Mouse (Mus musculus) megakaryocyte, embryonic 14.5 days (primary cell): ENCODE results near the gene Tm4sf5. TPM values are rescaled to one million over a fixed set of nuclear protein-coding genes. Genes with fewer than 3 reads are reported as not detected.

Experiments used
- H3K27me3 ChIP-seq: replicated peaks from 2 replicates; pipeline ENCODE3; 2012; ENCODE audit warnings: inconsistent platforms
- H3K36me3 ChIP-seq: replicated peaks from 2 replicates; pipeline ENCODE3; 2012; ENCODE audit warnings: low read length, inconsistent platforms, mixed read lengths
- H3K4me1 ChIP-seq: 2 replicates; pipeline ENCODE4 v1.6.1; 2012; ENCODE audit warnings: inconsistent platforms
- H3K4me3 ChIP-seq: replicated peaks from 2 replicates; pipeline ENCODE3; 2012; ENCODE audit warnings: moderate library complexity, mild to moderate bottlenecking, inconsistent platforms
- H3K9me3 ChIP-seq: 2 replicates; pipeline ENCODE4 v1.6.1; 2012; ENCODE audit warnings: inconsistent platforms
- FLI1 ChIP-seq: IDR thresholded peaks from 2 replicates; pipeline ENCODE4 v1.6.1; 2012; ENCODE audit warnings: low read length, inconsistent platforms, mixed read lengths
- GATA1 ChIP-seq: IDR thresholded peaks from 3 replicates; pipeline ENCODE4 v1.6.1; 2012; ENCODE audit warnings: mixed read lengths, low read length, inconsistent platforms, borderline replicate concordance
- polyA plus RNA-seq: library from polyadenylated mRNA; stranded (reverse); fragments of >175 nt; gene quantifications from 2 replicates; pipeline ENCODE4 v1.2.3, GENCODE M21; 2012; ENCODE audit warnings: low replicate concordance; ENCODE audit not compliant: insufficient read depth

Tm4sf5 gene
- polyA plus RNA-seq, 1 experiment: 0.55 TPM

- H3K9me3 ChIP-seq: no peaks in the 10 kb centered on the region
- H3K4me3 ChIP-seq: no peak overlapping the region
- TF ChIP-seq FLI1 (no peak), GATA1 (no peak)
- peaks cover 27% of the 10 kb centered on the region for H3K27me3 ChIP-seq
- peaks cover 29% of the 10 kb centered on the region for H3K4me1 ChIP-seq
- H3K36me3 ChIP-seq: no peaks in the 10 kb centered on the region
Observed at GRCm38 (mm10) chr11:70474872-70475534, 30.0 kb upstream of the Tm4sf5 start.

- H3K36me3 ChIP-seq: no peaks in the 10 kb centered on the region
- peaks cover 7% of the 10 kb centered on the region for H3K27me3 ChIP-seq
- TF ChIP-seq FLI1 (no peak), GATA1 (no peak)
- H3K4me3 ChIP-seq: no peak overlapping the region
- H3K4me1 ChIP-seq: peaks cover 43% of the 10 kb centered on the region
- no peaks in the 10 kb centered on the region for H3K9me3 ChIP-seq
Observed at GRCm38 (mm10) chr11:70485498-70485897, 19.5 kb upstream of the Tm4sf5 start.

GRCm38 (mm10) chr11:70487816-70488215, 17.2 kb upstream of the Tm4sf5 start:
- no peaks in the 10 kb centered on the region for H3K36me3 ChIP-seq
- no peak overlapping the region for H3K4me3 ChIP-seq
- TF ChIP-seq FLI1 (no peak), GATA1 (no peak)
- H3K9me3 ChIP-seq: peaks cover 6% of the 10 kb centered on the region
- peaks cover 11% of the 10 kb centered on the region for H3K27me3 ChIP-seq
- peaks cover 27% of the 10 kb centered on the region for H3K4me1 ChIP-seq

GRCm38 (mm10) chr11:70489138-70489537, 15.9 kb upstream of the Tm4sf5 start:
- H3K4me3 ChIP-seq: no peak overlapping the region
- peaks cover 19% of the 10 kb centered on the region for H3K4me1 ChIP-seq
- TF ChIP-seq GATA1 (no peak), FLI1 (no peak)
- no peaks in the 10 kb centered on the region for H3K36me3 ChIP-seq
- H3K27me3 ChIP-seq: peaks cover 11% of the 10 kb centered on the region
- peaks cover 6% of the 10 kb centered on the region for H3K9me3 ChIP-seq

DNA sequence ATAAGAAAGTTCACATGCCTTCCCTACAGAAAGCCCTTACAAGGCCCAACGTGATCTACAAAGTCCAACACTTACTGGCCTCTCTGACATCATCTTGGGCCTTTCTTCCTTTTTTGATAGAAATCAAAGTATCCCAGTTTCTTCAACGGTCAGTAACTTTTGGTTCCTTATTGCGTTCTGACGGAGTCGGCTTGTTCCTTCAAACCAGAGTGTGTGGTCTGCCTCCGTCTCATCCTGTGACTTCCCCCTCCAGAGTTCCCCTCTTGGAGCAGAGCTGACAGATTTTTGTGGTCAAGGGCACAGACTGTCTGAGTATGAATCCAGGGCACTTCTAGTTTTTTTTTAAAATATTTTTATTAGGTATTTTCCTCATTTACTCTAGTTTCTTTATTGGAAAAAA, 15.4 kb upstream of the Tm4sf5 start:
- H3K4me3 ChIP-seq: no peak overlapping the region
- peaks cover 19% of the 10 kb centered on the region for H3K4me1 ChIP-seq
- no peak for TF ChIP-seq GATA1
- TF ChIP-seq FLI1: no peak
- peaks cover 6% of the 10 kb centered on the region for H3K9me3 ChIP-seq
- no peaks in the 10 kb centered on the region for H3K36me3 ChIP-seq
- peaks cover 11% of the 10 kb centered on the region for H3K27me3 ChIP-seq

DNA sequence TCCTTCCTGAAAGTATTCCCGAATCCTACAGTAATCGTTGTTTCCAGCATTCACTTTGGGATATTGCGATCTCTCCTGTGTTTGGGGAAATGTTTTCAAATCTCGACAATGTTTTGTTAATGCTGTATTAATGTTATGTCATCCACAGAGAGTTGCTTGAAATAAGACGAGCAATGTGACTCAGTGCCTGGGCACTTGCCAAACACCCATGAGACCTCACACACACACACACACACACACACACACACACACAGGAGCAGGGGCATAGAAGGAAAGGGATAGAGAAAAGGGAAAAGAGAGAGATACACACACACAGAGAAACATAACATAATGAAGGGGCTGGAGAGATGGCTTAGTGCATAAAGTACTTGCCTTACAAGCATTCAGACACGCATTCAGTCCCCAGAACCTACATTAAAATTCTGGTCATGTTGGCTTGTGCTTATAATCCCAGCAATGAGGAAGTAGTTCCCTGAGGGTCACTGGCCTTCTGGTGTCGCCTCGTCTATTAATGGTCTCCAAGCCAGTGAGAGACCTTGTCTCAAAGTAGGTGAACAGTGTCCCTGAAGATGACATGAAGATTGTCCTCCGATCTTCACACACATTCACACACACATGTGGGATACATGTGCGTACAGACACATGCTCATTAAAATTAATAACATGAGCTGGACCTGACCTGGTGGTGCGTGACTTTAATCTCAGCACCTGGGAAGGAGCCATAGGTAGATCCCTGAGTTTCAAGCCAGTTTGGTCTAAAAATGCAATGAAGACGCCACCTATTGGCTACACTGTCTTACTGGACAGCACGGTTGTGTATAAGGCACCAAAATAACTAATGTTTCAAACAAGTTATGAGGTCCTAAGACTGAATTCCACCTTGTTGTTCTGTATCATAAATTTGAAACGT, 5.2 kb upstream of the Tm4sf5 start:
- Histone ChIP-seq H3K9me3 (no peaks in the 10 kb centered on the region), H3K36me3 (no peaks in the 10 kb centered on the region), H3K4me3 (no peak overlapping the region), H3K27me3 (peaks cover 15% of the 10 kb centered on the region), H3K4me1 (peaks cover 10% of the 10 kb centered on the region; the same call in 1 of the 2 replicates)
- TF ChIP-seq GATA1 (no peak), FLI1 (no peak)

DNA sequence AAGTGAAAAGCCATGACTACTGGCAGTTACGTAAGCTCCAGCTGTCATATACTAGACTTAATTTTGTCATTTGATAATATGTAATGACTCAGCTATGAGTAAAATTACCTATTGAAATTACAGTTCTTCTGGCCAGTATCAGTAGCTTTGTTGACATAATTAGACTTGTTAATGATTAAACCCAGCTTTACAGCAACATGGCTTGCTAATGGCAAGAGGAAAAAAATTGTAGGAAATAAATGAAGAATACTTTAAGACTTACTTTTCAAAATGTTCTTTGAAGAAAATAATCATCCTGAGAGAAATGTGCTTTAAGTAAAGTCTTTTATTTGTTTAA, 4.6 kb upstream of the Tm4sf5 start:
- Histone ChIP-seq H3K4me3 (no peak overlapping the region), H3K27me3 (peaks cover 19% of the 10 kb centered on the region), H3K36me3 (no peaks in the 10 kb centered on the region), H3K9me3 (no peaks in the 10 kb centered on the region), H3K4me1 (peaks cover 16% of the 10 kb centered on the region)
- TF ChIP-seq GATA1 (no peak), FLI1 (no peak)

GRCm38 (mm10) chr11:70502018-70502417, 3.0 kb upstream of the Tm4sf5 start:
- H3K4me1 ChIP-seq: peaks cover 25% of the 10 kb centered on the region
- peaks cover 14% of the 10 kb centered on the region for H3K27me3 ChIP-seq
- no peak overlapping the region for H3K4me3 ChIP-seq
- TF ChIP-seq FLI1: no peak
- TF ChIP-seq GATA1: no peak
- no peaks in the 10 kb centered on the region for H3K36me3 ChIP-seq
- no peaks in the 10 kb centered on the region for H3K9me3 ChIP-seq

DNA sequence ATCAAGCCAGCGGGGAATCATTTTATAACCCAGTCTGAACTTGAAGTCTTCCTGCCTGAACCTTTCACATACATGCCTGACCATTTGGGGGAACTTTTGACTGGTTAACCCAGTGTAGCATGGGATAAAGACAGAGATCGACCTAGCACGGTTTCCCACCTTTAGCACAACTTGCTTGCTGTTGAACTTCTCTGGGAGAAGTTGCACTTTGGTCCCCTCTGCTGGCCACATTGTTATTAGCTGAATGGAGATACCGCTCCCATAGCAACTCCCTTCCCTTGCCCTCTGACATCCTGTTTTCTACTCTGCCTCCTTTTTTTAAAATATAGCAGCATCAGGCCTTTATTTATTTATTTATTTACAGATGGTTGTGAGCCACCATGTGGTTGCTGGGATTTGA, 1.3 kb downstream of the Tm4sf5 start:
- Histone ChIP-seq H3K36me3 (no peaks in the 10 kb centered on the region), H3K27me3 (peaks cover 41% of the 10 kb centered on the region), H3K4me1 (peaks cover 32% of the 10 kb centered on the region)

GRCm38 (mm10) chr11:70506962-70507515, 2.0 kb downstream of the Tm4sf5 start:
- H3K4me1 ChIP-seq: peaks cover 33% of the 10 kb centered on the region
- TF ChIP-seq GATA1 (no peak), FLI1 (no peak)
- no peak overlapping the region for H3K4me3 ChIP-seq
- no peaks in the 10 kb centered on the region for H3K36me3 ChIP-seq
- peaks cover 39% of the 10 kb centered on the region for H3K27me3 ChIP-seq
- H3K9me3 ChIP-seq: no peaks in the 10 kb centered on the region

More for the DNA sequence above, 1.3 kb downstream of the Tm4sf5 start:
- TF ChIP-seq FLI1 (no peak), GATA1 (no peak)
- Histone ChIP-seq H3K9me3 (no peaks in the 10 kb centered on the region), H3K4me3 (peak overlapping the region; percentile 57)
